Mouse (Mus musculus): ENCODE measurements at regions not wholly inside any gene's neighbourhood (a gene's known extent, or its start where the extent isn't known, plus 50 kb on each side); places are given as distances from the start of the nearest gene placed in this dataset.

- H3K36me3 ChIP-seq (ENCODE audit: insufficient read depth, low read length) = no peaks in the 10 kb centered on the region
- no peak for ATAC-seq (ENCODE audit: low FRiP score)
- no peak overlapping the region for H3K27ac ChIP-seq (ENCODE audit: low read depth, low read length)
- no peak overlapping the region for H3K4me2 ChIP-seq (ENCODE audit: low read depth, low read length, poor library complexity, severe bottlenecking)
- no peak for DNase-seq (ENCODE audit: low spot score)
- H3K4me3 ChIP-seq (ENCODE audit: low read depth, low read length) = no peak overlapping the region
- no peak for TF ChIP-seq CTCF (IDR thresholded peaks at IDR 0.05)
- H3K4me1 ChIP-seq (ENCODE audit: insufficient read depth, low read length) = no peaks in the 10 kb centered on the region
- peaks cover 73% of the 10 kb centered on the region for H3K9me3 ChIP-seq (ENCODE audit: low read length)
- H3K9ac ChIP-seq (replicated peaks; ENCODE audit: low read length, poor library complexity, severe bottlenecking) = no peak overlapping the region
- H3K27me3 ChIP-seq (ENCODE audit: insufficient read depth, low read length) = no peaks in the 10 kb centered on the region
Observed at GRCm38 (mm10) chr7:33857431-33857830, 87.4 kb downstream of the Scgb2b26 start.

GRCm38 (mm10) chr7:33854911-33855310 lies 89.9 kb downstream of the Scgb2b26 start:
- Histone ChIP-seq H3K4me2 (ENCODE audit: low read depth, low read length, poor library complexity, severe bottlenecking) (no peak overlapping the region), H3K4me3 (ENCODE audit: low read depth, low read length) (no peak overlapping the region), H3K27ac (ENCODE audit: low read depth, low read length) (no peak overlapping the region), H3K27me3 (ENCODE audit: insufficient read depth, low read length) (no peaks in the 10 kb centered on the region), H3K36me3 (ENCODE audit: insufficient read depth, low read length) (no peaks in the 10 kb centered on the region), H3K4me1 (ENCODE audit: insufficient read depth, low read length) (no peaks in the 10 kb centered on the region), H3K9ac (replicated peaks; ENCODE audit: low read length, poor library complexity, severe bottlenecking) (no peak overlapping the region), H3K9me3 (ENCODE audit: low read length) (peaks cover 77% of the 10 kb centered on the region)
- DNase-seq (ENCODE audit: low spot score) = no peak
- no peak for TF ChIP-seq CTCF (IDR thresholded peaks at IDR 0.05)
- ATAC-seq (ENCODE audit: low FRiP score) = no peak
